Mouse (Mus musculus) cerebellum, adult (tissue): ENCODE data around the gene Gzmg.
"Not testable (repeated sequence)": the region's sequence is repeated elsewhere in the genome, so short reads cannot be mapped to it uniquely, and the experiment has no call there.

ENCODE experiments used
- ATAC-seq: cut with Nextera tagmentation; 2 replicates; pipeline ENCODE4 v1.9.2; 2017; ENCODE audit warnings: mild to moderate bottlenecking, moderate library complexity, mixed read lengths; ENCODE audit not compliant: insufficient number of reproducible peaks, low FRiP score, low TSS enrichment

Gene Gzmg

GRCm38 (mm10) chr14:56159479-56159878, at the start of gene Gzmg:
Gene Gzmg, minus strand, starts transcription at chr14:56159579.
- not testable (repeated sequence) for ATAC-seq

GRCm38 (mm10) chr14:56205613-56206012, 46.2 kb upstream of the Gzmg start:
- ATAC-seq = no peak

DNA sequence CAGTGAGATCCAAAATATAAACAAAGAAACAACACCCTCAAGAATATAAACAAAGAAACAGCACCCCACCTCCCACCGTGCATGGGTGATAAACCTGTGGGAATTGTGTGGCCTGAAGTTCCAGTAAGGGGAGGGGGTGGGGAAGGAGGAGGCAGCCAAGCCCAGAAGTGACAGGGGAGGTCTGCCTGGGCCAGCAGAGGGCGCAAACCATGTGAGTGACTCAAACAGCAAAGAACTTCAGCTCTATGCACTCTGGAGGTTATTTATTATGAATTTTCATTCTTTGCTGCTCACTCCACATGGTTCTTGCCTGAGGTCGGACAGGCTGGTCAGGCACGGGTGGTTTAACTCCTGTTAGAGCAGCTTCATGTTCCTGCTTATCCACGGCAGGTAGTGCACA, 45.6 kb upstream of the Gzmg start:
- not testable (repeated sequence) for ATAC-seq

GRCm38 (mm10) chr14:56203975-56204374, 44.6 kb upstream of the Gzmg start:
- peak; percentile 64 for ATAC-seq

GRCm38 (mm10) chr14:56186946-56187345, 27.6 kb upstream of the Gzmg start:
- no peak for ATAC-seq

DNA sequence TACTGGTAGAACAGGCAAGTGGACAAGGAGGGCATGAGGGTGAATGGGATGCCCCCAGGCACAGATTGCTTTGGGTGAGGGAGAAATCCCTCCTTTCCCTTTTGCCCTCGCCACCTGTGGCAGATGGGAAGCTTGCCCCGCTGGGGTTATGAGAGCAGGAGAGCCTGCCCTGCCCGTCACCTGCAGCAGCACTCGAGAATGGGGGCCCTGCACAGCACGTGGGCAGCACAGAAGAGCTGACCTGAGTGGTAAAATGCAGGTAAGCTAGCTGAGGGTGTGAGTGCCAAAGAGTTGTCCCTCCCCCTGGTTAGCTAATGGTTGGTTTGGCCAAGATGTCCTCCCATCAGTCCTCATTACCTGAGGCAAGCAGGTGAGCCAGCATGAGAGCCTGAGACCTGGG, 27.1 kb upstream of the Gzmg start:
- ATAC-seq = no peak

DNA sequence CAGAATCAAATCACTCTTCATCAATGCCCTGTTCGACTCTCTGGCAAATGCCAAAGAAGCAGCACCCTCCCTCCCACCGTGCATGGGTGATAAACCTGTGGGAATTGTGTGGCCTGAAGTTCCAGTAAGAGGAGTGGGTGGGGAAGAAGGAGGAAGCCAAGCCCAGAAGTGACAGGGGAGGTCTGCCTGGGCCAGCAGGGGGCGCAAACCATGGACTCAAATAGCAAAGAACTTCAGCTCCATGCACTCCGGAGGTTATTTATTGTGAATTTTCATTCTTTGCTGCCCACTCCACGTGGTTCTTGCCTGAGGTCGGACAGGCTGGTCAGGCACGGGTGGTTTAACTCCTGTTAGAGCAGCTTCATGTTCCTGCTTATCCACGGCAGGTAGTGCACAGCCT, 18.3 kb upstream of the Gzmg start:
- ATAC-seq = not testable (repeated sequence)

- ATAC-seq = no peak
Observed at GRCm38 (mm10) chr14:56174499-56174898, 15.1 kb upstream of the Gzmg start, which contains the start of gene Gzmn. Gene Gzmn, minus strand, starts transcription at chr14:56174599.

DNA sequence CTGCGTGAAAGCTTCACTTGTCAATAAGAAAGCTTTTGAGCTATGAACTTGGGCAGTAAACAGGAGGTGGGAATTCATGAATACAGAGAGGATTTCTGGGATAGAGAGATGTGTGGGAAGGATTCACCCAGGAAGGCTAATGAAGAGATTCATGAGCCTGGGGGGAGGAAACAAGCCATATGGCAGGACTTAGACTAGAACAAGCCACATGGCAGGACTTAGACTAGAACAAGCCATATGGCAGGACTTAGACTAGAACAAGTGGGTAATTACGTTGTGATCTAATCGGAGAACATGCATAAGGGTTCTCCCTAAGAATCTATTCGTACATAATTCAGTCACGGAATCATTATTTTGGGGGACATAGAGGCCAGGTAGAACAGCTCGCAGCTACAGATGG, 14.0 kb upstream of the Gzmg start:
- ATAC-seq = peak; percentile 58

DNA sequence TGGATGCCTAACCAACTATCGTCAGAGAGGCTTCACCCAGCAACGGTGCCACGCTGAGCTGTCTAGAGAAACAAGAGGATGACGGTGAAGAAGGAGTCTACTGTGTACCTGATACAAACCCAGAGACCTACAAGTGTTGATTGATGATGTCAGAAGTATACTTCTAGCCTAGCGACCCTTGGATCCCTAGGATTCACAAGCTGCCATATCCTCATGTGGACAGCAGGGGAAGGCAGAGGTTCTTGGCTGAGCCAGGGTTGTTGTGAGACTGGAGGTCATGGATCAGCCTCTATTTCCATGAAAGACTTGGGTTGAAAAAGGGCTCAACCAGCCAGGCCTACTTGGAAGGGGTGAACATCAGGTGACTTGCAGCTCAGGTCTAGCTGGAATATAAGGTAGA, 13.4 kb upstream of the Gzmg start:
- ATAC-seq = no peak

GRCm38 (mm10) chr14:56168009-56168408, 8.6 kb upstream of the Gzmg start:
- ATAC-seq = no peak

GRCm38 (mm10) chr14:56162109-56162508, 2.7 kb upstream of the Gzmg start:
- ATAC-seq = peak; percentile 89

GRCm38 (mm10) chr14:56155340-56155739, 4.0 kb downstream of the Gzmg start:
- ATAC-seq = no peak; the same call in 1 of the 2 replicates

GRCm38 (mm10) chr14:56133675-56134074, 25.7 kb downstream of the Gzmg start:
- not testable (repeated sequence) for ATAC-seq

DNA sequence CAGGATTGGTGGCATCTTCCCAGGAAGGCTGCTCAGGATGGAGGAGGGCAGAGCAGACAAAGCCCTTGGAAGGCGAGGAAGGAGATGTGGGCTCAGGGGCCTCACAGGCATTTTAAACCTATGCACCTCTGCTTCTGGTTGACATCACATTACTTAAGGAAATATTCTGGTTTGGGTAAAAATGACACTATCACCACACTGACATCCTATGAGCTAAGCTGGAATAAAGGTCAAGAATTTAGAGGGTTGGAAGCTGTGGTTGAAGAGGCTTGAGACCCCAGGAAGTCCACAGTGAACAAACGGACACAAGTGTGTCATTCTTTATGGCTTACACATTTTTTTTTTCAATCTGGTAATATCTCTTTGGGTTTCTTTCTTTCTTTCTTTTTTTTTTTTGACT, 26.9 kb downstream of the Gzmg start, which contains the start of gene Gzmd:
Gene Gzmd, minus strand, starts transcription at position 101 of the 400 bp plus-strand sequence.
- ATAC-seq = not testable (repeated sequence)

DNA sequence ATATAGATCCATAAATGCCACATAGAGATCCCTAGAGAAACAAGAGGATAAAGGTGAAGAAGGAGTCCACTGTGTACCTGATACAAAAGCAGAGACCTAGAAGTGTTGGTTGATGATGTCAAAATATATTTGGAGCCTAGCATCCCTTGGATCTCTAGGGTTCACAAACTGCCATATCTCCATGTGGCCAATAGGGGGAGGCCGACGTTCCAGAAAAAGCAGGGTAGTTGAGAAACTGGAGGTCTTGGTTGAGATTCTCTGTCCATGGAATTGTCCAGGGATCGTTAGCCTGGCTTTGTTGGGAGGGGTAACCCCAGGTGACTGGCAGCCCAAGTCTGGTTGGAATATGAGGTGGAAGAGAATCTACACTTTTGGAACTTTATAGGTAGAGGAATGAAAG, 31.0 kb downstream of the Gzmg start:
- no peak for ATAC-seq

DNA sequence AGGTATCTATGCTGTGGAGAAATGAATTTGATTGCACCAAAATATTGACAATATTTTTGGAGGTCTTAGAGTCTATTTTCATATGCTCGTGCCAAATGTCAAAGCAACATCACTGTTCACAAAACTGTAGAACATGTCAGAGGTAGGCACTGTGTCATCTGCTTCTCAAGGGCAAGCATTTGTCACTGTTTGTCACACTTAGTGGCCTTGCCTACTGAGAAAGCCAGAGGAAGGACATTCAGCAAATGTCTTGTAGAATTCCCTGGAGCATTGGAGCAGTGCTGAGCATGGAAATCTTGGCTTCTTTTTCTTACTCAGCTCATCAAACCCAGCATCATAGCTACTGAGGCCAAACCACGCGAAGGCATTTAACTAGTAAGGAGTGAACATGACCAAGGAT, 35.9 kb downstream of the Gzmg start:
- no peak for ATAC-seq

GRCm38 (mm10) chr14:56120525-56120924, 38.9 kb downstream of the Gzmg start, which contains the start of gene Gzme:
Gene Gzme, minus strand, starts transcription at chr14:56120625.
- ATAC-seq = no peak

DNA sequence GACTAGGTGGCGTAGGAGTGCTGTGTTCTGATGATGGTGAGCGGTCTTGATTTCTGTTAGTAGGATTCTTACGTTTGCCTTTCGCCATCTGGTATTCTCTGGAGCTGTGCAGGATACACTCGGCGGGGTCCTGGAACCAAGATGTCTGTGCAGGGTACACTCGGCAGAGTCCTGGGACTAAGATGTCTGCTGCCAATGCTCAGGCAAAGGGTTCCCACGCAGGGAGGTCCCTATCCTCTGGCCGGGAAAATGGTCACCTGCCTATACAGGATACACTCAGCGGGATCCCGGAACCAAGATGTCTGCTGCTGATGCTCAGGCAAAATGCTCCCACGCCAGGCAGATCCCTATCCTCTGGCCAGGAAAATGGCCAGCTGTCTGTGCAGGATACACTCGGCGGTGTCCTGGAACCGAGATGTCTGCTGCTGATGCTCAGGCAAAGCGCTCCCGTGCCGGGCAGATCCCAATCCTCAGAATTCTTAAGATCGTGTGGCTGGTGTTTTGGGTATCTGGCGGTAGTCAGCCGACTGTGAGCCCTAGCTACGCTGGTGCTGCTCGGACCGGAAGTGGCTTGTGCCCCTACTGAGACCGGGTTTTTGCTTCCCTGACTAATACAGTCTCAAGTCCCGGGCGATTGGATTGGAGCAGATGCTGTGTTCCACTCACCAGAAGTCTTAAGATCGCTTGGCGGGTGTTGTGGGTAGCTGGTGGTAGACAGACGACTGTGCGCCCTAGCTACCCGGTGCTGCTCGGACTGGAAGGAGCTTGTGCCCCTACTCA, 43.7 kb downstream of the Gzmg start:
- ATAC-seq = not testable (repeated sequence)
